Mouse (Mus musculus): ENCODE data around the gene Wdr75. TPM values are rescaled to one million over a fixed set of nuclear protein-coding genes. Genes with fewer than 3 reads are reported as not detected.

Gene Wdr75
- polyA plus RNA-seq (2012; fragmentation: generic; extraction: Trizol), result 26.0 TPM
- long read RNA-seq, experiment 1, transcript Wdr75-201 (21 exons, 2,953 nt), result major isoform, 30 of 43 reads
- long read RNA-seq, experiment 1, partial matches to known transcripts, result 11 of 43 reads
- long read RNA-seq, experiment 1, other reads (novel, unspliced or antisense), result 2 of 43 reads
- long read RNA-seq, experiment 2, transcript Wdr75-201 (21 exons, 2,953 nt), result major isoform, 449 of 483 reads
- long read RNA-seq, experiment 2, partial matches to known transcripts, result 8 of 483 reads
- long read RNA-seq, experiment 2, other reads (novel, unspliced or antisense), result 25 of 483 reads

- peak within 1 kb of the TSS; percentile 90 for H3K4me3 ChIP-seq (ENCODE audit: insufficient read depth, poor library complexity, severe bottlenecking)
- H3K27me3 ChIP-seq (ENCODE audit: control insufficient read depth, insufficient read depth, insufficient read length), result no peaks in the 10 kb centered on the region
- H3K36me3 ChIP-seq (ENCODE audit: control insufficient read depth, insufficient read depth), result peaks cover 30% of the 10 kb centered on the region
- peaks cover 41% of the 10 kb centered on the region for H3K79me2 ChIP-seq (ENCODE audit: control insufficient read depth, insufficient read depth)
- H3ac ChIP-seq (ENCODE audit: control insufficient read depth, insufficient read length, low read depth), result peak within 1 kb of the TSS; percentile 97
- H3K79me3 ChIP-seq (ENCODE audit: low read depth), result peaks cover 31% of the 10 kb centered on the region
- peak; percentile 59 for TF ChIP-seq MAX (IDR thresholded peaks at IDR 0.05)
- no peak for TF ChIP-seq FOSL1 (IDR thresholded peaks at IDR 0.05; ENCODE audit: insufficient read depth, low read length, poor library complexity, severe bottlenecking)
- no peak for TF ChIP-seq MYOG (IDR thresholded peaks at IDR 0.05; ENCODE audit: control insufficient read depth, extremely low read depth, insufficient read length)
- TF ChIP-seq MYOD1 (IDR thresholded peaks at IDR 0.05; ENCODE audit: control insufficient read depth, insufficient read length, low read depth), result no peak
These were observed at the start of gene Wdr75 for GRCm38 (mm10) chr1:45794969-45795908. Gene Wdr75 (plus strand): TSS chr1:45795166.

- Histone ChIP-seq H3K36me3 (ENCODE audit: control insufficient read depth, insufficient read depth) (no peaks in the 10 kb centered on the region), H3K27me3 (ENCODE audit: control insufficient read depth, insufficient read depth, insufficient read length) (no peaks in the 10 kb centered on the region), H3ac (ENCODE audit: control insufficient read depth, insufficient read length, low read depth) (no peak overlapping the region), H3K79me2 (ENCODE audit: control insufficient read depth, insufficient read depth) (no peaks in the 10 kb centered on the region), H3K4me3 (ENCODE audit: insufficient read depth, poor library complexity, severe bottlenecking) (no peak overlapping the region), H3K79me3 (ENCODE audit: low read depth) (no peaks in the 10 kb centered on the region)
- TF ChIP-seq MAX (IDR thresholded peaks at IDR 0.05), result no peak
- no peak for TF ChIP-seq CTCF (IDR thresholded peaks at IDR 0.05; ENCODE audit: control insufficient read depth, insufficient read depth, insufficient read length)
- TF ChIP-seq FOSL1 (IDR thresholded peaks at IDR 0.05; ENCODE audit: insufficient read depth, low read length, poor library complexity, severe bottlenecking), result no peak
- no peak for TF ChIP-seq CEBPB (IDR thresholded peaks at IDR 0.05; ENCODE audit: low read depth)
- no peak for TF ChIP-seq MYOD1 (IDR thresholded peaks at IDR 0.05; ENCODE audit: control insufficient read depth, insufficient read length, low read depth)
- no peak for TF ChIP-seq USF1 (IDR thresholded peaks at IDR 0.05; ENCODE audit: low read depth)
- no peak for TF ChIP-seq MYOG (IDR thresholded peaks at IDR 0.05; ENCODE audit: control insufficient read depth, extremely low read depth, insufficient read length)
These were observed 39.1 kb upstream of the Wdr75 start for GRCm38 (mm10) chr1:45755902-45756301.

GRCm38 (mm10) chr1:45756707-45757106 is 38.3 kb upstream of the Wdr75 start:
- no peak for TF ChIP-seq CEBPB (IDR thresholded peaks at IDR 0.05; ENCODE audit: low read depth)
- no peak for TF ChIP-seq MYOG (IDR thresholded peaks at IDR 0.05; ENCODE audit: control insufficient read depth, extremely low read depth, insufficient read length)
- TF ChIP-seq USF1 (IDR thresholded peaks at IDR 0.05; ENCODE audit: low read depth), result no peak
- TF ChIP-seq CTCF (IDR thresholded peaks at IDR 0.05; ENCODE audit: control insufficient read depth, insufficient read depth, insufficient read length), result no peak
- no peak for TF ChIP-seq MAX (IDR thresholded peaks at IDR 0.05)
- TF ChIP-seq MYOD1 (IDR thresholded peaks at IDR 0.05; ENCODE audit: control insufficient read depth, insufficient read length, low read depth), result no peak
- no peak for TF ChIP-seq FOSL1 (IDR thresholded peaks at IDR 0.05; ENCODE audit: insufficient read depth, low read length, poor library complexity, severe bottlenecking)
- Histone ChIP-seq H3K79me2 (ENCODE audit: control insufficient read depth, insufficient read depth) (no peaks in the 10 kb centered on the region), H3ac (ENCODE audit: control insufficient read depth, insufficient read length, low read depth) (no peak overlapping the region), H3K79me3 (ENCODE audit: low read depth) (no peaks in the 10 kb centered on the region), H3K27me3 (ENCODE audit: control insufficient read depth, insufficient read depth, insufficient read length) (no peaks in the 10 kb centered on the region), H3K4me3 (ENCODE audit: insufficient read depth, poor library complexity, severe bottlenecking) (no peak overlapping the region), H3K36me3 (ENCODE audit: control insufficient read depth, insufficient read depth) (no peaks in the 10 kb centered on the region)

GRCm38 (mm10) chr1:45758011-45758410 is 37.0 kb upstream of the Wdr75 start:
- no peak overlapping the region for H3ac ChIP-seq (ENCODE audit: control insufficient read depth, insufficient read length, low read depth)
- TF ChIP-seq FOSL1 (IDR thresholded peaks at IDR 0.05; ENCODE audit: insufficient read depth, low read length, poor library complexity, severe bottlenecking) (no peak), MAX (IDR thresholded peaks at IDR 0.05) (no peak), CTCF (IDR thresholded peaks at IDR 0.05; ENCODE audit: control insufficient read depth, insufficient read depth, insufficient read length) (no peak)
- no peak overlapping the region for H3K4me3 ChIP-seq (ENCODE audit: insufficient read depth, poor library complexity, severe bottlenecking)
- H3K27me3 ChIP-seq (ENCODE audit: control insufficient read depth, insufficient read depth, insufficient read length), result no peaks in the 10 kb centered on the region
- H3K79me3 ChIP-seq (ENCODE audit: low read depth), result no peaks in the 10 kb centered on the region
- no peaks in the 10 kb centered on the region for H3K79me2 ChIP-seq (ENCODE audit: control insufficient read depth, insufficient read depth)
- H3K36me3 ChIP-seq (ENCODE audit: control insufficient read depth, insufficient read depth), result no peaks in the 10 kb centered on the region

- H3K79me3 ChIP-seq (ENCODE audit: low read depth), result no peaks in the 10 kb centered on the region
- no peaks in the 10 kb centered on the region for H3K36me3 ChIP-seq (ENCODE audit: control insufficient read depth, insufficient read depth)
- no peaks in the 10 kb centered on the region for H3K27me3 ChIP-seq (ENCODE audit: control insufficient read depth, insufficient read depth, insufficient read length)
- H3ac ChIP-seq (ENCODE audit: control insufficient read depth, insufficient read length, low read depth), result no peak overlapping the region
- TF ChIP-seq CEBPB (IDR thresholded peaks at IDR 0.05; ENCODE audit: low read depth) (no peak), MYOG (IDR thresholded peaks at IDR 0.05; ENCODE audit: control insufficient read depth, extremely low read depth, insufficient read length) (no peak), MAX (IDR thresholded peaks at IDR 0.05) (no peak), MYOD1 (IDR thresholded peaks at IDR 0.05; ENCODE audit: control insufficient read depth, insufficient read length, low read depth) (no peak), CTCF (IDR thresholded peaks at IDR 0.05; ENCODE audit: control insufficient read depth, insufficient read depth, insufficient read length) (no peak), FOSL1 (IDR thresholded peaks at IDR 0.05; ENCODE audit: insufficient read depth, low read length, poor library complexity, severe bottlenecking) (no peak), USF1 (IDR thresholded peaks at IDR 0.05; ENCODE audit: low read depth) (no peak)
- H3K4me3 ChIP-seq (ENCODE audit: insufficient read depth, poor library complexity, severe bottlenecking), result no peak overlapping the region
- H3K79me2 ChIP-seq (ENCODE audit: control insufficient read depth, insufficient read depth), result no peaks in the 10 kb centered on the region
These were observed 34.1 kb upstream of the Wdr75 start for GRCm38 (mm10) chr1:45760667-45761467.
